Mouse (Mus musculus) retina, embryonic 14.5 days (tissue): Measurements from ENCODE around the gene Ripply1.
A peak's percentile ranks its signal among the peaks of the same experiment; 100 is the strongest.
"Not testable (repeated sequence)": the region's sequence is repeated elsewhere in the genome, so short reads cannot be mapped to it uniquely, and the experiment has no call there.

Source experiments
- DNase-seq: peaks from one replicate; pipeline ENCODE4 v3.0.0-alpha.2; 2015; ENCODE audit warnings: low spot score

Gene Ripply1

GRCm38 (mm10) chrX:139780988-139781387, 1.2 kb downstream of the Ripply1 start:
- no peak for DNase-seq

- DNase-seq = no peak
These were observed 2.8 kb downstream of the Ripply1 start for GRCm38 (mm10) chrX:139779401-139779800.

- no peak for DNase-seq
These were observed 3.3 kb downstream of the Ripply1 start for GRCm38 (mm10) chrX:139778886-139779285.

- DNase-seq = peak; percentile 12
These were observed 4.8 kb downstream of the Ripply1 start for GRCm38 (mm10) chrX:139777357-139777756.

GRCm38 (mm10) chrX:139775084-139775612, 7.0 kb downstream of the Ripply1 start:
- no peak for DNase-seq

GRCm38 (mm10) chrX:139774309-139775083, 7.7 kb downstream of the Ripply1 start:
- peak; percentile 69 for DNase-seq

- DNase-seq = no peak
These were observed 12.0 kb downstream of the Ripply1 start for GRCm38 (mm10) chrX:139769975-139770637.

GRCm38 (mm10) chrX:139762546-139762945, 19.6 kb downstream of the Ripply1 start:
- DNase-seq = peak; percentile 52

GRCm38 (mm10) chrX:139758634-139759033, 23.5 kb downstream of the Ripply1 start:
- DNase-seq = not testable (repeated sequence)

- peak; percentile 69 for DNase-seq
These were observed 30.3 kb downstream of the Ripply1 start for GRCm38 (mm10) chrX:139751855-139752254.

GRCm38 (mm10) chrX:139737066-139737465, 45.1 kb downstream of the Ripply1 start:
- DNase-seq = no peak

GRCm38 (mm10) chrX:139730541-139730940, 51.6 kb downstream of the Ripply1 start:
- DNase-seq = no peak
